Mouse (Mus musculus) large intestine, adult 2 months (tissue): ENCODE measurements around the gene Dock2. TPM values are rescaled to one million over a fixed set of nuclear protein-coding genes. Genes with fewer than 3 reads are reported as not detected.

Source experiments
- DNase-seq: peaks from one replicate; pipeline ENCODE4 v3.0.0-alpha.2; 2012; ENCODE audit warnings: low read depth, low spot score
- WGBS: fragments of 180-500 bp; shearing (Covaris S2); methylation state at CpG from one replicate; pipeline ENCODE4 v1.1.7; 2018; 5-methylcytosine and 5-hydroxymethylcytosine counted together
- polyA plus RNA-seq: library from polyadenylated mRNA; depleted of rRNA; stranded (reverse); fragments of >200 nt; gene quantifications from 2 replicates; pipeline ENCODE4 v1.2.3, GENCODE M21; 2012

The Dock2 gene
- polyA plus RNA-seq, 1 experiment, result 3.0 TPM

DNA sequence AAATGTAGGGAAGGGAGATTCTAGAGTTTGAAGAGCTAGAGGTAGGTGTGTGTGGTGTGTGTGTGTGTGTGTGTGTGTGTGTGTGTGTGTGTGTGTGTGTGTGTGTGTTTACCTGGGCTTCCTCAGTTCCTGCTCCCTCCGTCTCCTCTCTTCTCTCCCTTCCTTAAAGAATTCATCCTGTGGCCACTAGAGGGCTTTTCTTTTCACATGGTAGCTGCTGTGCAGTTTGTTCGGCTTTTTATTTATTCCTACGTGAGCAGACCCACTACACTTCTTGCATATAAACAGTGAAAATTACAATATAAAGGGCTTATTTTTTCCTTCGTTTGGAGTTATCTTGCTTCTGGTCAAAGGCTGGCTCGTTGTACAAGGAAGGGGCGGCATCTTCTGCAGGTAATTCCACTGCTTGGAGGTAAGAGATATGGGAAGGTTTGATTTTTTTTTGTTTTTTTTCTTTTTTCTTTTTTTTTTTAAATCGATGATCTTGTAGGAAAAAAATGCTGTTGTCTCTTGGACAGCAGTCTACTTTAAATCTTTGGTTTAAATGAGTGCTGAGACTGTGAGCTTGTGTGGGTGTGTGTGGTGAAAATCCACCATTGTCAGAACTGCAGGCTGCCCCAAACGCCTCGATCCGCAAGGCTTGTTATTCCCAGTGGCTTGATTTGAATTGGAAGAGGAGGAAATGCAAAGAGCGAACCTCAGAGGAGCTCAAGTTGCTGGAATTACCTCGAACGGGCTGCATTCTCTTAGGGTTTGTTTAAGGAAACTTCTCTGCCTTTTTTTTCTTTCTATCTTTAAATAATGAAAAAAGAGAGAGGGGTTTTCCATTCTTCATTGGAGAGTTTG, 468.9 kb downstream of the Dock2 start, which contains the start of gene Fam196b:
Gene Fam196b, plus strand, starts transcription at position 289 of the 846 bp plus-strand sequence.
- WGBS, result 16% methylated on average over 13 of the region's 13 CpGs
- no peak for DNase-seq

DNA sequence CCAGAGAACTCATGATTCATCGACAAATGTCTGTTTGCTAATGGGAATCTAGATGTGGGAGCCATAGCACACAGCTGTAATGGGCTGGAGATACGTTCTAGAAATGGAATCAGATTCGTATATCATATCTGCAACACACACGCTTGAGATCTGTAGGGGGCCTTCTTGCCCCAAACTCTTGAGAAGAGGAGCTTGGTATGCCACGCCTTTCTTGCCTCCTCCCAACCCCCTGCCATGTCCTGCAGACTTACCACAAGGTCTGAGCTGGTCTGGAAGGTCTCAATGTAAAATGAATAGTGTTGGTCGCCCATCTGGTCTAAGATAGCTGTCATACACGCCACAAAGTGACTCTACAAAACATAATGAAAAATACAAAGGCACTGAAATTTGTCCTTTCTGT, 471.5 kb downstream of the Dock2 start:
- DNase-seq, result no peak
- 67% methylated on average over 7 of the region's 7 CpGs for WGBS

DNA sequence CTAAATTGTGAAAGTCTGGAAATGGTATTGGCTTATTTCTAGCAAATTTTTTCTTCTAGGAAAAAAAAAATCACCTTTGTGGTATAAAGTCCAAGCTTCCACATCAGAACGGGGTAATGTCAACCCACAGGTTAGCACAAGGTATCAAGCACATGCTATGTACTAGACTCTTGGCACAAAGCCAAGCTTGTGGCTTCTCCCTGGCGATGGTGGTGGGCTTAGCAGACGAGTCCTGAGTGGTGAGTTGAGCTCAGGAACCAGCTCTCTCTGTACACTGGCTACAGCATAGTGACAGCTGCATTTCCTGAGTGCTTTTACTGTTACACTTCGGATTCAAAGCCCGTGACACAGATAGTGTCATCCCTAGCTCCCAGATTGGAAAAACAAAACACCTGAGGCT, 472.0 kb downstream of the Dock2 start:
- no peak for DNase-seq
- 46% methylated on average over 5 of the region's 5 CpGs for WGBS

DNA sequence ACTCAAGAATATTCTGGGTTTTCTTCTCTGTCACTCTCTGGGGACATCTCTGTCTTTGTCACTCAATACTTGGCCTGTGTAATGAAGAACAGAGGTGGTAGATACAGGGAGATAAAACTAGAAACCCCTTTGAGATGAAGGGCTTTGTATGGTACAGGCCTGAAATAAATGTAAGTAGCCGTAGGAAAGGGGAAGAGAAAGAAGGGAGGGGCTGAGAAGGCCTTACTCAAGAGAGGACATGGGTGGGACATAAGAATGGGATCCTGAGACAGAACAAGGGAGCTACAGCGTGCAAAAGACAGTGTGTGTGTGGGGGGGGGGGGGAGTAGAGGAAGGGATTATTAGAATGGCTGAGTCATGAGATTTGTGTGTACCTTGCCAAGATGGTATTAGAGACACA, 474.3 kb downstream of the Dock2 start:
- DNase-seq, result no peak
- 38% methylated on average over 2 of the region's 2 CpGs for WGBS

DNA sequence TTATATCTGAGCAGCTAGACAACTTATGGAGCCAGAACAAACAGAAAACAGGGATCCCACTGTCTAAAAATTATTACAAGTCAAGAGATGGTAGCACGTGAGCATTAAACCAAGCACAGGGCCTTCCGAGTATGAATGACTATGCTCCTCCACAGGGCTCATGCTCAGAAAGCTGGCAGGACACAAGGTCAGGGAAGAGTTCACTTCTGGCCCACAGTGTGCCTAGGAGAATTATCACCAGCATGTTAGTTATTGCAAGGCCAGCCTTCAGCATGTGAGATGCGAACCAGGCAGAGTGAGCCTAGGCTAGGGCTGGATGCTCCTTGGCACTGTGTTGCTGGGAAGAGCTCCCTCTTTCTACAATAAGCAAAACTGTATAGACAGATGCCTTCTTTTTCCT, 475.0 kb downstream of the Dock2 start:
- 84% methylated on average over 3 of the region's 3 CpGs for WGBS

DNA sequence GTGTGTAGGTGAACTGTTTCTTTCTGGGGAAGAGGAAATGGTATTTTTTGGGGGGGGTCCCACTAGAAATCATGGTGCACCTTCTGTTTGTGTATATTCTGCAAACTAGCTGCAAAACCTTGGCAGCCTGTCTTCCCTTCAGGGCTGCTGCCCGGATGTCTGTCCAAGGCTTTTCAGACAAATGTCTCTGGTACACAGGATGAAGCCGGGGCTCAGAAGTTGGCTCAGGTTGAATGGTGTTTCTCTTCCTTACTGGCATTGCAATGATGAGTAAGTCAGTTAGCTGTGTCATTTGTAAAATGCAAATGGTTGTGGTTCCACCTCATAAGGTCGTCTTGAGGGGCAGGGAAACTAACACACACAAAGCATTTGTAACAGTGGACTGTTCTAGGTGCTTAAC, 477.5 kb downstream of the Dock2 start:
- no peak for DNase-seq
- 71% methylated on average over 3 of the region's 3 CpGs for WGBS

More for the DNA sequence above, 475.0 kb downstream of the Dock2 start:
- DNase-seq, result no peak

DNA sequence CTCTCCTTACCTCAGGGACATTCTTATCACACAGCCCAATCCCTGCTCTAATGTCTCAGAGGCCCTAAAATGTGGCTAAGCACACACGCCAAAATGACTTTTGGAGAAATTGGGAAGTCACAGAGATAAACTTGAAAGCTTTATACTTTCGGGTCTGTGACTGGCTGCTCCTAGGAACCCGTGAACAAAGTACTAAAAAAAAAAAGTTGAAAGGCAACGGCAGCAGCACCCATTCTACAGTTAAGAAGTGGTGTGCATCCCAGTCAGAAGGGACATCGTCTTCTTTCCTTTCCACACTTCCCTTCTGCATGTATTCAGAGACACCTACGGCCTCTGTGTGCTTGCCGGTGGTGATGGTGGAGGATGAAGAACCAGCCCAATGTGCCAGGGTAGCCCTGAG, 483.6 kb downstream of the Dock2 start:
- WGBS, result 85% methylated on average over 7 of the region's 7 CpGs
- no peak for DNase-seq

DNA sequence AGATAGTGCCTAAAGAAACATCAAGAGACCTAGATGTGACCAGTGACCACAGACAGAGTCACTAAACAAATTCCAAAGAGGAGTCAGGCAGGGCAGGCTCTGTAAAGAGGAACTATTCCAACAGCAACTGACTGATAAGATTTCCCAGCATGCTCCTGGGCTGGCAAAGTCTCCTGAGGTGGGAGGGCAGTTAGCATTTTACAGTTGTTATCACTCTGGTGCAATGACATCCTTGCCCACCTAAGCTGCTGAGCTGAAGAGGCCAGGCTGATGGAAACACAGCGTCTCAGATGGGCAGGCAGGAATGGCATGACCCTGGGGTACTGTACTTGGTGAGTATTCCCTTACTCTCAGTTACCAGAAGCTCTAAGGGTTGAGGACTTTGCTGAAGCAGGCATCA, 484.1 kb downstream of the Dock2 start:
- DNase-seq, result no peak
- 97% methylated on average over 1 of the region's 1 CpGs for WGBS

DNA sequence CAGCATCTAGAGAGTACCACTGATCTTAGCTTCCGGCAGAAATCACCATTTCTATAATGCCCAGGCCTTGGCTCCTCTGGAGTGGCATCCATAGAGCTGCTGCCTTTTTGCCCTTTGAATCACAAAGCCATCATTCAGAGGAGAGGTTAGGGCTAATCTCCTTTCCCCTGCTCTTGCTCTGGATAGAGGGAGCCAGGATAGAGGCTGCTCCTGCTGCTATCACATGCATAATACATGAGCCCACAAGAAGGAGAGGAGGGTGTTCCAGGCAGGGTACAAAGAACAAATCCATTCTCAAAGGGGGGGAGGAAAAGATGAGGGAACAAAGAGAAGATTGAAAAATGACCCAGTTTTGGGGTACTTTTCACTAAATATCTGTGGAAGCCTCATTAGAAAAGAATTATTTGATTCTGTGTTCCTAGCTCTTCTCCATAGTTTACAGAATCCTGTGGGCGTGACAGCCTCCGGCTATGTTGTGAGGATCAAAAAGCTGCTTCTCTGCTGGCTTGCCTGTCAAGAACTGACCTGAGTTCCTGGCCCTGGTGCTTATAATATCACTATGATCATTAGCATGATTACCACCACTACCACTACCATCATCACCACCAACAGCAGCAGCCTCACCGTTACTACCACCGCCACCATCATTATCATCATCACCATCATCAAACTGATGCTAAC, 485.9 kb downstream of the Dock2 start:
- DNase-seq, result no peak
- 80% methylated on average over 5 of the region's 5 CpGs for WGBS

DNA sequence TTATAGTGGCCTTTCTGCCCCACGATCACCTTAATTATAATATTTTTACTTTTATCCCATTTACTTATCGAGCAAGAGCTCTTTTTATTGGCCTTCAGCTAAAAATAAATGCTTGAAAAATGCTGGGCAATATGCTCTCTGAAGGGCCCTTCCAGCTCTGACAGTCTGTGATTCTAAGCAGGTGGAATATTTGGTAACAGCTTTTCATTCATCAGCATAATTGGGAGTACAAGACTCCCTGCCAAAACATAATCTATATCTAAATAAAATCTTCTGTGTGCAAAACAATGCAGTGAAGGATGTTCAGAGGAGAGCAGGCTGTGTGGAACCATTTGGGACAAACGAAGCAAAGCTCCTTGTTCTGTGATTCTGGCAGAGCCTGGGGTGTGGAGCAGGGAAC, 492.4 kb downstream of the Dock2 start:
- WGBS, result 49% methylated on average over 3 of the region's 3 CpGs
- DNase-seq, result no peak

DNA sequence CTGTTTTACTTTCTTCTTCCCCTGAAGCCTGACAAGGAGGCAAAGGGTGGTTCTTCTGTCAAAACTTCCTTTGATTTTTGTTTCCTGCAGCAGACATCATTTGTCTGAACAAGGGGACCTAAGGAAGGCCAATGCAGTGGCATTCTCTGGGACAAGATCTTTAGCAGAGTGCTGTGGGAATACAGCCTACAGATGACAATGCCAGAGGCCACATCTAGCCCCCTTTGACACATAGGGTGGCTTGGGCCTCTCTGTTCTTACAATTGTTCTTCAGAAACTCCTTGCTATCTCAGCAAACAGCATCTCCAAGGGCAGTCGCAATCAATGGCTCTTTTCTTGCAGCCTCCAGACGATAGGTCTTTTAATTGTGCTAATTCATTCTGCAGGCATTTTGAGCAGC, 493.0 kb downstream of the Dock2 start:
- no peak for DNase-seq
- WGBS, result 35% methylated on average over 2 of the region's 2 CpGs

DNA sequence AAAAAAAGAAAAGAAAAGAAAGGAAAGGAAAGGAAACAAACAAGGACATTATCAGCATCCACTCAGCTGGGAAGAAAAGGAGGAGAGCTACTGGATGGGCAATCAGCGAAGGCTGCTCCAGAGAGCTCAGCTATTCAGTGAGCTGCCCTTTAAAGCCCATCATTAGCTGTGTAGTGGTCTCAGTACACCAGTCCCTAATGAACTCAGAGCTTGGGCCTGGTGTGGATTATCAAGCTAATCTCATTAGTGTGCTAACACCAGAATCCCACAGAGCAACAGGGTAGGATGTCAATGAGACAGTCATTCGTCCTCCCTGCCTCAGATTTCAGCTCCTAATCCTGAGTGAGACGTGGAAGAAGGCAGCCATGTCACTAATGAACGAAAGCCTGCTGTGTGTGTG, 493.4 kb downstream of the Dock2 start:
- 54% methylated on average over 4 of the region's 4 CpGs for WGBS

DNA sequence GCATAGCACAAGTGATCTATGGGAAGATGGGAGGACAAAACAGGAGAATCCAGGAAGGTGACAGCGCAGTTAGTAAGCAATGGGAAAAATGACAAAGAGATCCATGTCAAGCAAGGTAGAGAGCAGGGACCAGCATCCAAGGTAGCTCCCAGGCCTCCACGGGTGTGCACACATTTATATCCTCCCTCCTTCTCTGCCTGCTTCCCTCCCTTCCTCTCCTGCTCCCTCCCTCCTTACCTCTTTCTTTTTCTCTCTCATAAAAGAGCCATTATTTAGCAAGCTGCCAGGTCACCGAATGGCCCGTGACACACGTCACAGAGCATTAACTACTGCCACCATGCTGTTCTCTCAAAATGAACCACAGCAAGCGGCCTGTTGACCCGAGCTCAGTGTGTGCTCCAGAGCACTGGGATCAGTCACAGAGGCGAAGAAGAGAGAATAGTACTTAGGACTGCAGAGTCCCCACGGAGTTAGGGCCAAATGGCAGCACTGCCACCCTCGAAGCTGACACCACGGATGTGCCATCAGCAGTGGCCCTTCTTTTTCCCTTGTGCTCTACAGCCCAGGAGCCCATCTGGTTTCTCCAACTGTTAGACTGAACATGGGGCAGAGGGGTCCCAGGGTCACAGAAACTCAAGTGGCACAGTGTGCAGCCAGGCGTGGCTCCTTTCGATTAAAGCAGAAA, 499.4 kb downstream of the Dock2 start:
- DNase-seq, result no peak
- WGBS, result 60% methylated on average over 13 of the region's 13 CpGs

More for the DNA sequence above, 493.4 kb downstream of the Dock2 start:
- DNase-seq, result no peak

DNA sequence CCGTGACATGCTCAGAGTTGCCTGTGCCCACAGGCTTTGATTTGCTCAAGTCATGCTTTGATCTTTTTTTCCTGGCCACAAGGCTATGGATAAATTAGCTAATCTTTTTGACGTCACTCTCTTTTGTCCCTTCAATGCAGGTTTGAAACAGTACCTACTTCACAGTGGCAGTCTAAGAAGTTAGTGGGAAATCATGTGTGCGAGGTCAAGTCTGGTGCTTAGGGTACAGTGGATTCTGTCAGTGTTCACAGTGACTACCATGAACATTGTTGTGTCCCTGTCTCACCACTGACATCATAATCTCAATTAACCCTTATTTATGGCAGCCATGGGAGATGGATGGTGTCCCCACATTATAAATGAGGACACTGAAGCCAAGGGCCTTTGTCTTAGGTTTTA, 506.6 kb downstream of the Dock2 start:
- 74% methylated on average over 3 of the region's 3 CpGs for WGBS
- no peak for DNase-seq

DNA sequence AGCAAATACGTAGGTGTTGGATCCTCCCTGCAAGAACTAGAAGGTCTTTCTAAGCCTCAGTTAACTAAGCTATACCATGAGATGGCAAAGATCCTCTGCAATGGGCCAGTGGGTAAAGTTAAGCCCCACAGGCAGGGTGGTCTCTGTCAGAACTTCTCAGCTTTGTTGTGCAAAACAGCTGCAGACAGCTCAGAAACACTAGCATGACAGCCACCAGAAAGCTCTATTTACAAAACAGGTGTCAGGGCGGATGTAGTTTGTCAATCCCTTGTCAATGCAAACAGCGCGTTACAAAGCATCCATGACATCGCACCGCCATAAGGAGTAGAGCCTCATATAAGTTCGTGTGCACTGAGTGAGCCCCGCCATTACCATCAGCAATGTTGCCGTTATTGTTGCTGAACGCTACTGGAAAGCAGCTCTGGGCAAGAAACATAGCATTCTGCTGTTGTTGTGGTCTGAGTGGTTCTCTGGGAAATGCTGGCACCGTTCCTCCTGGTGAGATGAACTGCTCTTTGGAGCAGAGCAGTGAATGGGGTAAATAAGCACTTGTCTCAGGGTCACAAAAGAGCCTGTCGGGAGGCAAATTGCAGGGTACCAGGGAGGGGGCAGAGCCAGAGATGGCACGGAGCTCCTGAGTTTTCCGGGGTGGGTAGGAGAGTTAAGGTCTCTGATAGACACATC, 507.2 kb downstream of the Dock2 start:
- 74% methylated on average over 14 of the region's 14 CpGs for WGBS

DNA sequence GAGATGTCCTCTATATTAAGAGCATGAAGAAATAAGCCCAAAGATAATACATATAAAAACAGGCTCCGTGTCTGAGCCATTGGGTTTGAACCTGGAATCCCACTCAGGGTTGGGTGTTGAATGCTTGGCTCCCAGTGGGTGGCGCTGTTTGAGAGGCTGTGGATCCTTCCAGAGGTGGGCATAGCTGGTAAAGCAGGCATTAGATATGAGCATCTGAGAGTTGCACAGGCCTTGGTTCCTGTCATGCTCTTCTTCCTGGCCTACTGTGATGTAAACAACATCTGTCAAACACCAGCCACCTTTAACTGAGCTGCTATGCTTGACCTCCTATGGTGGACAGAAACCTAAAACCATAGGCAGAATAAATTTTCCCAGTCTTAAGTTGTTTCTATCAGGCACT, 507.8 kb downstream of the Dock2 start:
- 47% methylated on average over 2 of the region's 2 CpGs for WGBS
- DNase-seq, result no peak

More for the DNA sequence above, 507.2 kb downstream of the Dock2 start:
- DNase-seq, result no peak

DNA sequence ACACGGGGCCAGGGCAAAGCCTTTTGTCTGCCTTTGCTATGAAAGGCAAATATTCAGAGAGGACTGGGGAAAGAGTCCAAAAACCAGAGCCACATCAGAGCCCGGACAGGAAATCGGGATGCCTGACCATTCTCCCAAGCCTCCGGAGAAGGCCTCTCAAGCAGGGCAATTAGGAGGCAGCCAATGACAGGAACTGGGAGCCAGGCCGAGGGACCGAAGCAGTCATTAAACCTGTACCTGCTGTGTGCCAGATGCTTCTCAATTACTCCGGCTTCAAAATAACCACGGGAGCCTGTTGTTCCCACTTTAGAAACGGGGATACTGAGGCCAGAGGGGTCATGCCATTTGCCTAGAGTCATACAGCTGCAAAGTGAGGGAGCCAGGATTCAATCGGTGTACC, 511.7 kb downstream of the Dock2 start:
- DNase-seq, result no peak
- 57% methylated on average over 10 of the region's 10 CpGs for WGBS

DNA sequence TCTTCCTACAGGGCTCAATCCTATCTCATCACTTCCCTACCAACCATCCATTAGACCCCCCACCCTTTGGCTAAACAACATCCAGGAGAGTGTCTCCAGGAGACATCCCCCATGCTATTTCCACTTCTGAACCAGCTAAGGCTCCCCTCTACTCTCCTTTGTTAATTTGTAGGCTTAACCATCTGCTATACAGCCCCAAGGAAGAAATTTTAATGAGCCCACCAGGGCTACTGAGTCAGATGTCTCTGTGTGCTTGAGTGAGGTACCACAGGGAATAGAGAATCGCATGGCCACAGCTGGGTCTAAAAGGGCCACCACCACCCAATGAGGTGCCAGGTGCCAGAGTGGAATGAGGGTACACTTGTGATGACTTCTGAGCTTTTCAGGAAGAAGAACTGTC, 519.6 kb downstream of the Dock2 start:
- 93% methylated on average over 1 of the region's 1 CpGs for WGBS

DNA sequence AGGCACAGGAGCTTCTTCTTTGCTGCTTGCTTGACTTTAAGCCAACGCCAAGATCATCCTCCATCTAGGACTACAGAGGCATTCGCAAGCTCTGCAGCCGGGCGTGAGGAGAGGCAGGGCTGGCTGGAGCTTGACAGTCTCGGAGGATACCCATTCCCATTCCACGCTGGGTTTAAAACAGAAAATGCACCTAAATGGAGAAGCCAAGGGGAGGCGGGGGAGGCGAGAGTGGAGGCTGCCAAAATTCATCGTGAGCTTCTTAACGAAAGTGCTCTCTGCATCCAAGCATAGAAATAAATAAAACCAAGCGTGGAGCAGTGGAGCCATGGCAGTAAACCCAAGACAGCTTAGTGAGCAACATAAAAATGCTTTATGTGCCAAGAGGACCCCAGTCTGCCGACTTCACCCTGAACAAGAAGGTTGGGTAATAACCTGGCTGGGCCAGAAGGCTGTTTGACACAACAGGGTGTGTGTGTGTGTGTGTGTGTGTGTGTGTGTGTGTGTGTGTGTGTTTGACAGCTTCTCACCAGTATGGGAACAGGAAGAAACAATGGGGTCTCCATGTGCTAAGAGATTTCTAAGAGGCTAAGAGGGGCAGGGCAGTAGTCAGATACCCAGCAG, 524.7 kb downstream of the Dock2 start:
- DNase-seq, result no peak
- WGBS, result 68% methylated on average over 12 of the region's 12 CpGs

More for the DNA sequence above, 519.6 kb downstream of the Dock2 start:
- DNase-seq, result no peak
